Mouse (Mus musculus): ENCODE data around the gene B2m. TPM values are rescaled to one million over a fixed set of nuclear protein-coding genes. Genes with fewer than 3 reads are reported as not detected.

The B2m gene
- polyA plus RNA-seq, 1 experiment from 2014 or later, result 115 TPM

- Histone ChIP-seq H3K27ac (no peak overlapping the region), H3K4me2 (replicated peaks) (no peak overlapping the region), H3K9me3 (no peaks in the 10 kb centered on the region), H3K9ac (no peak overlapping the region), H3K27me3 (replicated peaks) (no peaks in the 10 kb centered on the region), H3K4me3 (no peak overlapping the region), H3K4me1 (no peaks in the 10 kb centered on the region), H3K36me3 (0 out of 2 replicates have a peak, but pooled peaks cover 3% of the 10 kb centered on the region)
- no peak for ATAC-seq (ENCODE audit: low FRiP score, low read depth)
- 85% methylated on average over 7 of the region's 7 CpGs for WGBS
Measured at GRCm38 (mm10) chr2:122153681-122154365, 6.3 kb downstream of the B2m start.

DNA sequence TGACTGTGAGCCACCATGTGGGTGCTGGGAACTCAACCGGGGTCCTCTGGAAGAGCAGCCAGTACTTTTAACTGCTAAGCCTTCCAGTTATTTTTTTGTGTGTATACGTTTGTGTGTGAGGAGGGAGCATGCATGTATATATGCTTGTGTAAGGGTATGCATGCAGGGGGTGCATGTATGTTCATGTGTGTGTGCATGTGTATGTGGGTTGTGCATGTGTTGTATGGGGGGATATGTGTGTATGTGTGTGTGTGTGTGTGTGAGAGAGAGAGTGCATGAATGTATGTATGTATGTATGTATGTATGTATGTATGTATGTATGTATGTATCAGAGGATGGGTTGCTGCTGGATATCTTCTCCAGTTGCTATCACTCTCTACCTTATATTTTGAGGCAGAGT lies 7.0 kb downstream of the B2m start:
- Histone ChIP-seq H3K4me1 (no peaks in the 10 kb centered on the region), H3K4me2 (replicated peaks) (no peak overlapping the region), H3K36me3 (0 out of 2 replicates have a peak, but pooled peaks cover 3% of the 10 kb centered on the region), H3K27me3 (replicated peaks) (no peaks in the 10 kb centered on the region), H3K4me3 (no peak overlapping the region), H3K9me3 (no peaks in the 10 kb centered on the region), H3K27ac (no peak overlapping the region), H3K9ac (no peak overlapping the region)
- WGBS, result 93% methylated on average over 2 of the region's 2 CpGs
- ATAC-seq (ENCODE audit: low FRiP score, low read depth), result no peak

DNA sequence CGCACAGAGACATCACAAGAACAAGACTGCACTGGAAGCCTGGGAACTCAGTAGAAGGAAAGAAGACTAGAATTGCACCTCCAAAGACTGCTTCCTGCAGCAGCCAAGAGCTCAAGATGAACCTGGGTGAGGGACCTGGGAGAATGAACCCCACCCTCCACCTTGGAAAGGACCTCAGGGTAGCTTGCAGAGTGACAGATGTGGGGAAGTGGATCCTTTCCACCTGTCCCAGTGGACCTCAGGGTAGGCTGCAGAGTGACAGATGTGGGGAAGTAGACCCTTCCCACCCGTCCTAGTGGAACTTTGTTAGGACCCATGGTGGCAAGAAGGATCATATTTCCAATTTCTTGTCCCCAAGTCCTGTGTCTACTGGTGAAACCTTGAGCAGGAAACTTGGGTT lies 7.8 kb downstream of the B2m start:
- ATAC-seq (ENCODE audit: low FRiP score, low read depth), result no peak
- H3K9me3 ChIP-seq, result no peaks in the 10 kb centered on the region
- 0 out of 2 replicates have a peak, but pooled peaks cover 3% of the 10 kb centered on the region for H3K36me3 ChIP-seq
- no peak overlapping the region for H3K9ac ChIP-seq
- H3K4me2 ChIP-seq (replicated peaks), result no peak overlapping the region
- H3K4me1 ChIP-seq, result no peaks in the 10 kb centered on the region
- 81% methylated on average over 2 of the region's 2 CpGs for WGBS
- no peak overlapping the region for H3K27ac ChIP-seq
- H3K4me3 ChIP-seq, result no peak overlapping the region
- H3K27me3 ChIP-seq (replicated peaks), result no peaks in the 10 kb centered on the region

- no peaks in the 10 kb centered on the region for H3K4me1 ChIP-seq
- no peaks in the 10 kb centered on the region for H3K9me3 ChIP-seq
- no peak for ATAC-seq (ENCODE audit: low FRiP score, low read depth)
- H3K27ac ChIP-seq, result no peak overlapping the region
- 91% methylated on average over 4 of the region's 4 CpGs for WGBS
- 0 out of 2 replicates have a peak, but pooled peaks cover 3% of the 10 kb centered on the region for H3K36me3 ChIP-seq
- H3K27me3 ChIP-seq (replicated peaks), result no peaks in the 10 kb centered on the region
- H3K4me3 ChIP-seq, result no peak overlapping the region
- no peak overlapping the region for H3K9ac ChIP-seq
- H3K4me2 ChIP-seq (replicated peaks), result no peak overlapping the region
Measured at GRCm38 (mm10) chr2:122156051-122156700, 8.7 kb downstream of the B2m start.

DNA sequence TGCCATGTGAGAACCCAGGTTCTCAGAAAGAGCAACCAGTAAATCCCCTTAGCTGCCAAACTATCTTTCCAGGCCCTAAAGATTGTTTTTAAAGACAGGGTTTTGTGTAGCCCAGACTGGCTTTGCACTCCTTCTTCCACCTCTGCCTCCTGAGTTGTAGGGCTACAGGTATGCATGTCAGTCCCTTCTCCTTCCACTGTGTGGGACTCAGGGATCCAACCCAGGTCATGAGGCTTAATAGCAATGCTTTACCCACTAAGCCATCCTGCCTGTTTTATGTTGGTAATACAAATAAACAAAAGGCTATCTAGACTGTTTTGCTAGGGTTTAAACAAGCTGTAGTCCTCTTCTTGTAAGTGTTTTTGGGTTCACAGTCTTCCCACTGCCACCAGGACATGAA lies 10.1 kb downstream of the B2m start:
- no peak overlapping the region for H3K4me2 ChIP-seq (replicated peaks)
- no peak overlapping the region for H3K4me3 ChIP-seq
- H3K27me3 ChIP-seq (replicated peaks), result no peaks in the 10 kb centered on the region
- H3K4me1 ChIP-seq, result no peaks in the 10 kb centered on the region
- H3K9me3 ChIP-seq, result no peaks in the 10 kb centered on the region
- 0 out of 2 replicates have a peak, but pooled peaks cover 3% of the 10 kb centered on the region for H3K36me3 ChIP-seq
- no peak overlapping the region for H3K27ac ChIP-seq
- no peak overlapping the region for H3K9ac ChIP-seq
- no peak for ATAC-seq (ENCODE audit: low FRiP score, low read depth)

DNA sequence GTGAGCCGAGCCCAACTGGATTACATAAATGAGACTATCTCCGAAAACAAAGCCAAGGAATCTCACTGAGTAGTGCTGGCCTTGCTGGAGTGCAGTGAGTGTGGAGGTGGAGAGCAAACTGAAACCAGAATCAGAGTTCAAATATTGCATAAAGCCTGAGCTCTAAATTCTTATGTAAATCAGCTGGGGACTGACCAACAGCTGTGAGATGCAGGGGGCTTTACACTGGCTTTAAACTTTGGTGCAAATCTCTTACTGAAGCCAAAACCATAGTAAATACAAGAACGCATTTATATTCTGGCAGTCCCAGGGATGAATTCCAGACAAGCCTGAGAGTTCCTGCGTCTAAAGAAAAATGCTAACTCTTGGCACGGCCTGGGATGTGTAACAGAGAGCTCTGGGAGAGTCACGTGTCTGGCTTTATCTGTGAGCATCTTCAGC lies 10.9 kb downstream of the B2m start:
- H3K4me1 ChIP-seq, result no peaks in the 10 kb centered on the region
- no peak for ATAC-seq (ENCODE audit: low FRiP score, low read depth)
- H3K4me3 ChIP-seq, result no peak overlapping the region
- H3K36me3 ChIP-seq, result 0 out of 2 replicates have a peak, but pooled peaks cover 3% of the 10 kb centered on the region
- no peak overlapping the region for H3K9ac ChIP-seq
- no peaks in the 10 kb centered on the region for H3K27me3 ChIP-seq (replicated peaks)
- no peak overlapping the region for H3K27ac ChIP-seq
- H3K4me2 ChIP-seq (replicated peaks), result no peak overlapping the region
- no peaks in the 10 kb centered on the region for H3K9me3 ChIP-seq
- 78% methylated on average over 6 of the region's 6 CpGs for WGBS

GRCm38 (mm10) chr2:122159667-122160066 lies 12.2 kb downstream of the B2m start:
- Histone ChIP-seq H3K27me3 (replicated peaks) (no peaks in the 10 kb centered on the region), H3K4me3 (no peak overlapping the region), H3K9me3 (no peaks in the 10 kb centered on the region), H3K9ac (no peak overlapping the region), H3K4me2 (replicated peaks) (no peak overlapping the region), H3K4me1 (no peaks in the 10 kb centered on the region), H3K27ac (no peak overlapping the region), H3K36me3 (0 out of 2 replicates have a peak, but pooled peaks cover 3% of the 10 kb centered on the region)
- 89% methylated on average over 6 of the region's 6 CpGs for WGBS
- ATAC-seq (ENCODE audit: low FRiP score, low read depth), result no peak

- Histone ChIP-seq H3K4me1 (no peaks in the 10 kb centered on the region), H3K4me2 (replicated peaks) (no peak within 1 kb of the TSS), H3K27ac (no peak within 1 kb of the TSS), H3K4me3 (no peak within 1 kb of the TSS), H3K9ac (no peak within 1 kb of the TSS), H3K27me3 (replicated peaks) (no peaks in the 10 kb centered on the region), H3K36me3 (no peaks in the 10 kb centered on the region), H3K9me3 (no peaks in the 10 kb centered on the region)
- 32% methylated on average over 2 of the region's 2 CpGs for whole genome bisulfite sequencing
- ATAC-seq (ENCODE audit: low FRiP score, low read depth), result peak; percentile 44; the same call in 1 of the 2 replicates
Measured at GRCm38 (mm10) chr2:122160680-122161079, 13.2 kb downstream of the B2m start, which contains the start of gene Trim69. TSS of gene Trim69 (plus strand) at chr2:122160700.

GRCm38 (mm10) chr2:122161542-122161941 lies 14.1 kb downstream of the B2m start:
- H3K4me2 ChIP-seq (replicated peaks), result no peak overlapping the region

DNA sequence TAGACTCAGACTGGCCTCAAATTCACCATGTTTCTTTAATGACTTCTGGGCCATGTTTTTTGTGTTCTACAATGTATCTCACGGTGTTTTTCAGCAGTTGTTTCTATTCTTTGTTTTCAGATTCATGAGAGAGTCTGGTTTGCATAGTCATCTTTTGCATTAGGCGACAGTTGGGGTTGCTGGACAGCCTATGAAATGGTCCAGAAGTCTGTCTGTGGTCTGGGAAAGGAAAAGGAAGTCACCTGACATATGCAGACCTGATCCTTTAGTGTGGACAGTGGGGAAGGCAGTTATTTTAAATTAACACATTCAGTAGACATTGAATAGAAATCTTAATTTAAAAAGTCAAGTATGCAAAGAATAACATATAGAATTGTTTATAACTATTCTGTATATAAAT lies 15.0 kb downstream of the B2m start:
- Histone ChIP-seq H3K4me3 (no peak overlapping the region), H3K36me3 (no peaks in the 10 kb centered on the region), H3K9me3 (no peaks in the 10 kb centered on the region), H3K27me3 (replicated peaks) (no peaks in the 10 kb centered on the region), H3K9ac (no peak overlapping the region), H3K4me2 (replicated peaks) (no peak overlapping the region), H3K4me1 (no peaks in the 10 kb centered on the region), H3K27ac (no peak overlapping the region)
- 75% methylated on average over 2 of the region's 2 CpGs for WGBS
- no peak for ATAC-seq (ENCODE audit: low FRiP score, low read depth)

More at GRCm38 (mm10) chr2:122161542-122161941, 14.1 kb downstream of the B2m start:
- no peaks in the 10 kb centered on the region for H3K9me3 ChIP-seq
- WGBS, result 40% methylated on average over 4 of the region's 4 CpGs
- no peak overlapping the region for H3K9ac ChIP-seq
- no peak overlapping the region for H3K27ac ChIP-seq
- no peaks in the 10 kb centered on the region for H3K27me3 ChIP-seq (replicated peaks)
- H3K36me3 ChIP-seq, result no peaks in the 10 kb centered on the region
- ATAC-seq (ENCODE audit: low FRiP score, low read depth), result no peak
- no peaks in the 10 kb centered on the region for H3K4me1 ChIP-seq
- H3K4me3 ChIP-seq, result no peak overlapping the region

GRCm38 (mm10) chr2:122163430-122164195 lies 16.1 kb downstream of the B2m start:
- Histone ChIP-seq H3K27me3 (replicated peaks) (no peaks in the 10 kb centered on the region), H3K9ac (no peak overlapping the region), H3K4me1 (no peaks in the 10 kb centered on the region), H3K9me3 (no peaks in the 10 kb centered on the region), H3K36me3 (no peaks in the 10 kb centered on the region), H3K27ac (no peak overlapping the region), H3K4me2 (replicated peaks) (no peak overlapping the region), H3K4me3 (no peak overlapping the region)
- WGBS, result 81% methylated on average over 13 of the region's 13 CpGs
- no peak for ATAC-seq (ENCODE audit: low FRiP score, low read depth)

DNA sequence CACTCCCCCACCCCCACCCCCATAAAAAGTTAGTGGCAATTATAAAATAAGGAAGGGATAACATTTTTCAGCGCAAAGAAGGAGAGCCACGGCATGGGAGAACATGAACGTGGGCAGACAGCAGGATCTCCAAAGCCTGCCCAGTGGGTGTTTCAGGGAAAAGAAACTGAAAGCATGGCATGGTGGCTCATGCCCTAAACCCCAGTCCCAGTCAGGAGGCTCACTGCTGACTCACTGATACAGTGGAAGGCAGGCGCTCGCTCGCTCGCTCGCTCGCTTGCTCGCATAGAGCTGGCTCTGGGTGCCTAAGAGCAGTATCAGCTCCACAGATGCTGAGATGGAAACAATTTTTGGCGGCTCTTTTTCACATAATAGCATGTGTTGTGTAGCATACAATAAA lies 16.8 kb downstream of the B2m start:
- no peak overlapping the region for H3K4me2 ChIP-seq (replicated peaks)
- H3K4me1 ChIP-seq, result no peaks in the 10 kb centered on the region
- H3K27ac ChIP-seq, result no peak overlapping the region
- 87% methylated on average over 11 of the region's 11 CpGs for WGBS
- H3K9ac ChIP-seq, result no peak overlapping the region
- H3K4me3 ChIP-seq, result no peak overlapping the region
- ATAC-seq (ENCODE audit: low FRiP score, low read depth), result no peak
- H3K9me3 ChIP-seq, result no peaks in the 10 kb centered on the region
- H3K27me3 ChIP-seq (replicated peaks), result no peaks in the 10 kb centered on the region
- H3K36me3 ChIP-seq, result no peaks in the 10 kb centered on the region

All from neural tube, embryonic 12.5 days (tissue).